Mouse (Mus musculus): ENCODE results near the gene Mutyh. TPM values are rescaled to one million over a fixed set of nuclear protein-coding genes. Genes with fewer than 3 reads are reported as not detected.

Gene Mutyh
- total and polyA plus RNA-seq, 3 experiments: 0.81 to 2.5 TPM; not detected in 1

DNA sequence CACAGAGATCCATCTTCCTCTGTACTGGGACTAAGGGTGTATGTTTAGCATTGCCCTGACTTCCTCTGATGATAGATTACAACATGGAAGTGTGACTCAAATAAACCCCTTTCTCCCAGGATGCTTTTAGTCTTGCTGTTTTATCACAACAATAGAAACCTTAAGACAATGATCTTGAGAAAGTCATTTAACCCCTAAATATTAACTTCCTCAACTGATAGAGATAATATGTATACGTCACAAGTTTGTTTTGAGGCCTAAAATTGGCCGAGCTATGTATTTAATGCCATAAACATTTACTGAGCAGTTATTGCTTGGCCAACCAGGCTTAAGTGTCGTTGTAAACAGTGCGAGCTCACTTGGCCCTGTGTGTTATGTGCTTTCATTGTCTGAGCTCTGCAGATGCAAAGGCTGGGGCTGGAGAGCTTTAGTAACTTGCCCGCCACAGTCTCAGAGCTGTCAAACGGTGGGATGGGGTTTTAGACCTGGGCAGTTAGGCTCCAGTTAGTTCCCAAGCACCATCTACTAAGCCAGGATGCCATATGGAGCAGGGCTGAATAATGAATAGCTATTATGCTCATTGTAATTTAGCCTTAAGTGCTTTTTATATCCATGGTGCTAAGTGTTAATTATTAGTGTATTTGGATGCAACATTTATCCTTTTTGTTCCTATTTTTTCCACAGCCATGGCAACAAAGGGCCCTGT is 22.0 kb downstream of the Mutyh start:
- TF ChIP-seq ZC3H11A (IDR thresholded peaks at IDR 0.05; ENCODE audit: low read depth, low read length) (no peak), RCOR1 (IDR thresholded peaks at IDR 0.05; ENCODE audit: low read depth, low read length) (no peak), MAFK (IDR thresholded peaks at IDR 0.05; ENCODE audit: borderline replicate concordance, low read depth, low read length) (no peak), CHD2 (IDR thresholded peaks at IDR 0.05; ENCODE audit: low read length) (no peak), GABPA (IDR thresholded peaks at IDR 0.05; ENCODE audit: low read depth, low read length) (no peak), ZKSCAN1 (IDR thresholded peaks at IDR 0.05; ENCODE audit: low read depth, low read length) (no peak), POLR2A (IDR thresholded peaks at IDR 0.05; ENCODE audit: control insufficient read depth in 1 of 2, insufficient read depth in 1 of 2, low read depth in 1 of 2, low read length in 2 of 2, poor library complexity in 1 of 2) (no peak), ETS1 (IDR thresholded peaks at IDR 0.05; ENCODE audit: low read depth, low read length) (no peak), KAT2A (conservative IDR thresholded peaks at IDR 0.05; ENCODE audit: low read depth, low read length) (no peak), MAZ (IDR thresholded peaks at IDR 0.05; ENCODE audit: low read depth, low read length) (no peak), GATA1 (IDR thresholded peaks at IDR 0.05; ENCODE audit: low read depth, low read length) (no peak), CTCF (IDR thresholded peaks at IDR 0.05 in 2 of 3, conservative IDR thresholded peaks at IDR 0.05 in 1 of 3; ENCODE audit: control insufficient read depth in 1 of 3, insufficient read depth in 1 of 3, low read depth in 2 of 3, low read length in 3 of 3, poor library complexity in 1 of 3, severe bottlenecking in 1 of 3) (no peak), TBP (IDR thresholded peaks at IDR 0.05; ENCODE audit: low read depth, low read length) (no peak), ZMIZ1 (IDR thresholded peaks at IDR 0.05; ENCODE audit: low read depth, low read length) (no peak), TAL1 (IDR thresholded peaks at IDR 0.05; ENCODE audit: low read length) (no peak), NELFE (IDR thresholded peaks at IDR 0.05; ENCODE audit: low read depth, low read length) (no peak), BHLHE40 (IDR thresholded peaks at IDR 0.05; ENCODE audit: borderline replicate concordance, low read depth, low read length) (no peak)
- H3K27ac ChIP-seq (ENCODE audit: control insufficient read depth, low read depth, low read length): no peak overlapping the region
- no peaks in the 10 kb centered on the region; a peak in 1 of 4 replicates for H3K36me3 ChIP-seq (ENCODE audit: control insufficient read depth in 1 of 2, insufficient read depth in 2 of 2, low read length in 2 of 2)
- DNase-seq (ENCODE audit: low read depth, low spot score): no peak
- no peak overlapping the region for H3K4me3 ChIP-seq (ENCODE audit: control insufficient read depth in 1 of 2, insufficient read depth in 1 of 2, low read depth in 2 of 2, low read length in 2 of 2)
- no peaks in the 10 kb centered on the region; a peak in 1 of 4 replicates for H3K4me1 ChIP-seq (ENCODE audit: control insufficient read depth in 1 of 2, insufficient read depth in 2 of 2, low read length in 2 of 2)
- no peak overlapping the region for H3K9ac ChIP-seq (ENCODE audit: control insufficient read depth, low read depth, low read length, poor library complexity, severe bottlenecking)
- H3K79me2 ChIP-seq (ENCODE audit: control insufficient read depth, insufficient read depth, low read length, poor library complexity): no peaks in the 10 kb centered on the region
- no peaks in the 10 kb centered on the region for H3K9me3 ChIP-seq (replicated peaks; ENCODE audit: insufficient read depth, low read length)
- 0 out of 4 replicates have a peak, but pooled peaks cover 0 to 1% of the 10 kb centered on the region in 2 experiments for H3K27me3 ChIP-seq (ENCODE audit: control insufficient read depth in 1 of 2, insufficient read depth in 2 of 2, low read length in 2 of 2)

- no peaks in the 10 kb centered on the region; a peak in 1 of 4 replicates for H3K4me1 ChIP-seq (ENCODE audit: control insufficient read depth in 1 of 2, insufficient read depth in 2 of 2, low read length in 2 of 2)
- no peak overlapping the region for H3K27ac ChIP-seq (ENCODE audit: control insufficient read depth, low read depth, low read length)
- no peaks in the 10 kb centered on the region for H3K9me3 ChIP-seq (replicated peaks; ENCODE audit: insufficient read depth, low read length)
- H3K79me2 ChIP-seq (ENCODE audit: control insufficient read depth, insufficient read depth, low read length, poor library complexity): no peaks in the 10 kb centered on the region
- 0 out of 4 replicates have a peak, but pooled peaks cover 0 to 1% of the 10 kb centered on the region in 2 experiments for H3K27me3 ChIP-seq (ENCODE audit: control insufficient read depth in 1 of 2, insufficient read depth in 2 of 2, low read length in 2 of 2)
- TF ChIP-seq RAD21 (IDR thresholded peaks at IDR 0.05; ENCODE audit: low read depth, low read length) (no peak), USF1 (IDR thresholded peaks at IDR 0.05; ENCODE audit: low read depth, low read length) (no peak), SIN3A (IDR thresholded peaks at IDR 0.05; ENCODE audit: low read length) (no peak), TCF12 (IDR thresholded peaks at IDR 0.05; ENCODE audit: low read depth, low read length) (no peak), POLR2AphosphoS5 (IDR thresholded peaks at IDR 0.05; ENCODE audit: borderline replicate concordance, low read depth, low read length) (no peak), MEF2A (IDR thresholded peaks at IDR 0.05; ENCODE audit: extremely low read depth, insufficient replicate concordance, low read depth, low read length, poor library complexity, severe bottlenecking) (no peak), SMC3 (IDR thresholded peaks at IDR 0.05; ENCODE audit: low read depth, low read length) (no peak), ZNF384 (IDR thresholded peaks at IDR 0.05; ENCODE audit: low read depth, low read length) (no peak), MAX (IDR thresholded peaks at IDR 0.05; ENCODE audit: low read length) (no peak), HCFC1 (IDR thresholded peaks at IDR 0.05; ENCODE audit: low read depth, low read length) (no peak), RCOR1 (IDR thresholded peaks at IDR 0.05; ENCODE audit: low read depth, low read length) (no peak), ZMIZ1 (IDR thresholded peaks at IDR 0.05; ENCODE audit: low read depth, low read length) (no peak), GATA1 (IDR thresholded peaks at IDR 0.05; ENCODE audit: low read depth, low read length) (no peak), POLR2AphosphoS2 (IDR thresholded peaks at IDR 0.05; ENCODE audit: low read length) (no peak), ELF1 (IDR thresholded peaks at IDR 0.05; ENCODE audit: low read depth, low read length) (no peak)
- DNase-seq (ENCODE audit: low read depth, low spot score): no peak
- no peak overlapping the region for H3K4me3 ChIP-seq (ENCODE audit: control insufficient read depth in 1 of 2, insufficient read depth in 1 of 2, low read depth in 2 of 2, low read length in 2 of 2)
- no peaks in the 10 kb centered on the region; a peak in 1 of 4 replicates for H3K36me3 ChIP-seq (ENCODE audit: control insufficient read depth in 1 of 2, insufficient read depth in 2 of 2, low read length in 2 of 2)
- no peak overlapping the region for H3K9ac ChIP-seq (ENCODE audit: control insufficient read depth, low read depth, low read length, poor library complexity, severe bottlenecking)
These were observed 22.5 kb downstream of the Mutyh start for GRCm38 (mm10) chr4:116830070-116830368.

All from MEL (cell line).